Mouse (Mus musculus): ENCODE measurements around the gene Nmur1. TPM values are rescaled to one million over a fixed set of nuclear protein-coding genes. Genes with fewer than 3 reads are reported as not detected.
A peak's percentile ranks its signal among the peaks of the same experiment; 100 is the strongest.

The Nmur1 gene
- polyA plus RNA-seq, 1 experiment, result 2.9 TPM

DNA sequence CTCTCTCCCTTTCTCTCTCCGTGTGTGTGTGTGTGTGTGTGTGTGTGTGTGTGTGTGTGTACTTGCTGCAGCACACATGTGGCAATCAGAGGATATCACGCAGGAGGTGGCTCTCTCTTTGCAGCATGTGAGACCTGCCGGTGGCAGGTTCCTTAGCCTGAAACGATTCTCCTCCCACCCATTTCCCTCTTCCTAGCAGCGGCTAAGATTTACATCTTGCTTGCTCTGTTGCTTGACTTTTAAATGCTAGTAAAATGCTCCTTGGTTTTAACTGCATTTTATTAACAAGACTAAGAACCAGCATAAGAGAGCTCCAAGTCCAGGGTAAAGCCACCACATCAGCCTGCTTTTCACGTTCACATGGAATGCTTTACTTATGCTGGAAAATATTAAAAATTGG, 47.4 kb downstream of the Nmur1 start:
- 27% methylated on average over 6 of the region's 6 CpGs for WGBS

GRCm38 (mm10) chr1:86376354-86376753, 49.7 kb downstream of the Nmur1 start:
- no peak for DNase-seq
- WGBS, result 72% methylated on average over 5 of the region's 5 CpGs
- no peak for TF ChIP-seq CTCF (IDR thresholded peaks at IDR 0.05; ENCODE audit: insufficient read depth, low read length)
- no peak for TF ChIP-seq POLR2A (IDR thresholded peaks at IDR 0.05; ENCODE audit: borderline replicate concordance, extremely low read depth, low read depth, low read length)

More for the DNA sequence above, 47.4 kb downstream of the Nmur1 start:
- no peak overlapping the region for H3K4me3 ChIP-seq (replicated peaks; ENCODE audit: extremely low read depth, low read depth, low read length)
- peaks cover 2% of the 10 kb centered on the region; the same call in 1 of the 2 replicates for H3K4me1 ChIP-seq (ENCODE audit: control insufficient read depth, insufficient read depth, low read length)
- no peak for DNase-seq
- TF ChIP-seq POLR2A (IDR thresholded peaks at IDR 0.05; ENCODE audit: borderline replicate concordance, extremely low read depth, low read depth, low read length) (no peak), CTCF (IDR thresholded peaks at IDR 0.05; ENCODE audit: insufficient read depth, low read length) (no peak)

DNA sequence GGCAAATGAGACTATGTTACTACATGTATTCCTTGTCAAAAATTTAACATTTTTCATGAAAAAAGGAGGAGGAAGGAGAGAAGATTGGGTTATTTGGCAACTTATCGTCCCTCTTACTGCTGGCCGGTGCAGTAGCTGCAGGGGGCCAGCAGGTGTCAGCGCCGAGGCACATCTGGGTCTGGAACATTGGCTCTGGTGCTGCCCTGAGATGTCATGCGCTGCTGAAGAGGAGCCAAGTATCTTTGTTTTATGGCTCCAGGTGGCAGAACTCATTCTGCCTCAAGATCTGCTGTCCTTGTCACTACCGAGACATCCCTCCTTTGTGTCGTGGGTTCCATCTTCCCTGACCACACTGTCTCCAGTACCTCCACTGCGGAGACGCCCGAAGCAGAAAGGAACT, 54.0 kb downstream of the Nmur1 start:
- Histone ChIP-seq H3K4me1 (ENCODE audit: control insufficient read depth, insufficient read depth, low read length) (no peaks in the 10 kb centered on the region), H3K4me3 (replicated peaks; ENCODE audit: extremely low read depth, low read depth, low read length) (no peak overlapping the region)
- TF ChIP-seq POLR2A (IDR thresholded peaks at IDR 0.05; ENCODE audit: borderline replicate concordance, extremely low read depth, low read depth, low read length) (no peak), CTCF (IDR thresholded peaks at IDR 0.05; ENCODE audit: insufficient read depth, low read length) (peak; percentile 86)
- peak; percentile 39 for DNase-seq
- 40% methylated on average over 10 of the region's 10 CpGs for WGBS

More at GRCm38 (mm10) chr1:86376354-86376753, 49.7 kb downstream of the Nmur1 start:
- Histone ChIP-seq H3K4me1 (ENCODE audit: control insufficient read depth, insufficient read depth, low read length) (peaks cover 2% of the 10 kb centered on the region; the same call in 1 of the 2 replicates), H3K4me3 (replicated peaks; ENCODE audit: extremely low read depth, low read depth, low read length) (no peak overlapping the region)

GRCm38 (mm10) chr1:86368086-86368485, 57.9 kb downstream of the Nmur1 start:
- Histone ChIP-seq H3K4me3 (replicated peaks; ENCODE audit: extremely low read depth, low read depth, low read length) (no peak overlapping the region), H3K4me1 (ENCODE audit: control insufficient read depth, insufficient read depth, low read length) (no peaks in the 10 kb centered on the region)
- TF ChIP-seq CTCF (IDR thresholded peaks at IDR 0.05; ENCODE audit: insufficient read depth, low read length) (no peak), POLR2A (IDR thresholded peaks at IDR 0.05; ENCODE audit: borderline replicate concordance, extremely low read depth, low read depth, low read length) (no peak)
- 72% methylated on average over 4 of the region's 4 CpGs for WGBS
- no peak for DNase-seq

DNA sequence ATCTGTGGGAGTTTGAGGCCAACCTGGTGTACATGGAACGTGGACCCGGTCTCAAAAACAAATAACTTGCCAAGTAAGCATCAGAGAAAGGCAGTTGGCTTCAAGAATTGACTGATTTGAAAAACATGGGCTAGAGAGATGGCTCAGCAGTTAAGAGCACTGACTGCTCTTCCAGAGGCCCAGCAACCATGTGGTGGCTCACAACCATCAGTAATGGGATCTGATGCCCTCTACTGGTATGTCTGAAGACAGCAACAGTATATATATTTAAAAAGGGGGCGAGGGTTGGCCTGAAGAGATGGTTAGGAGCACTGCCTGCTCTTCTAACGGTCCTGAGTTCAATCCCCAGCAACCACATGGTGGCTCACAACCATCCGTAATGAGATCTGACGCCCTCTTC, 62.4 kb downstream of the Nmur1 start:
- TF ChIP-seq POLR2A (IDR thresholded peaks at IDR 0.05; ENCODE audit: borderline replicate concordance, extremely low read depth, low read depth, low read length), result no peak
- 0 out of 2 replicates have a peak, but pooled peaks have one; percentile 16 for TF ChIP-seq CTCF (IDR thresholded peaks at IDR 0.05; ENCODE audit: insufficient read depth, low read length)
- no peak overlapping the region for H3K4me3 ChIP-seq (replicated peaks; ENCODE audit: extremely low read depth, low read depth, low read length)
- WGBS, result 23% methylated on average over 6 of the region's 6 CpGs
- no peak for DNase-seq
- peaks cover 3% of the 10 kb centered on the region; the same call in 1 of the 2 replicates for H3K4me1 ChIP-seq (ENCODE audit: control insufficient read depth, insufficient read depth, low read length)

GRCm38 (mm10) chr1:86361852-86362615, 64.0 kb downstream of the Nmur1 start:
- no peak overlapping the region for H3K4me3 ChIP-seq (replicated peaks; ENCODE audit: extremely low read depth, low read depth, low read length)
- peaks cover 7% of the 10 kb centered on the region for H3K4me1 ChIP-seq (ENCODE audit: control insufficient read depth, insufficient read depth, low read length)
- DNase-seq, result no peak
- WGBS, result 70% methylated on average over 4 of the region's 4 CpGs
- TF ChIP-seq POLR2A (IDR thresholded peaks at IDR 0.05; ENCODE audit: borderline replicate concordance, extremely low read depth, low read depth, low read length) (no peak), CTCF (IDR thresholded peaks at IDR 0.05; ENCODE audit: insufficient read depth, low read length) (no peak)

DNA sequence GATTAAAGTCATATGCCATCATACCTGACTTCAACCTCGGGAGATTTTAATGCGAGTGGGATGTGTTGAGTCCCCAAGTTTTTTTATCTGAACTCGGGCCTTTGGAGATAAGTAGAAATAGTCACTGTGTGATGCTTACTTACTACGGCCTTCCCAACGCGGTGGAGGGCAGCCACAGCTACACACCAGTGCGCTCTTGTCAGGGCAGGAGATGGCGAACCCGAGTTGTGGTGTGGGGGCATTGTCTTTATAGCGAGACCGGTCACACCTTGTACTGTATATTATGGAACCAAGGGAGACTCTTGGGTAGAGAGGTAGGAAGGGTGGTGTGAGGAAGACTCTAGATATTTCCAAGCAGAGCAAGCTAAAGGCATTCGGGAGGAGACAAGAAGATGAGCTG, 65.6 kb downstream of the Nmur1 start:
- TF ChIP-seq CTCF (IDR thresholded peaks at IDR 0.05; ENCODE audit: insufficient read depth, low read length) (no peak), POLR2A (IDR thresholded peaks at IDR 0.05; ENCODE audit: borderline replicate concordance, extremely low read depth, low read depth, low read length) (no peak)
- Histone ChIP-seq H3K4me3 (replicated peaks; ENCODE audit: extremely low read depth, low read depth, low read length) (peak overlapping the region; percentile 15), H3K4me1 (ENCODE audit: control insufficient read depth, insufficient read depth, low read length) (peaks cover 7% of the 10 kb centered on the region)
- WGBS, result 15% methylated on average over 12 of the region's 12 CpGs
- no peak for DNase-seq

DNA sequence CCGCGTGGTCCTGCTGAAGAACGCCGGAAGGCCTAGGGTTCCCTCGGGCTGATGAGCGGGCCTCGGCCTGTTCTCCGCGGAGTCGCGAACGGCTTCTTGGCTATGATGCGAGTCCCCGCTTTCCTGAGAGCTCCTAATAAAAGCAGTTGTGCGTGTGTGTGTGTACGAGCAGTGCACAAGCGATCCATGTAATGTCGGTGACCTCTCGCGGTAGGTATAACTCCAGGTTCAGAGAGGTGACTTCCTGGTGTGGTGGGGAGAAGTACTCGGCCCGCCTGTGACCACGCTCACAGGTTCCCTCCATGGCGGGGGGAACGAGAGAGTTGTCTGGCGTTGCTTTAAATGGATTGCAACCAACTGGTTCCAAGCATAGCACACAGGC, 66.2 kb downstream of the Nmur1 start:
- no peak for TF ChIP-seq POLR2A (IDR thresholded peaks at IDR 0.05; ENCODE audit: borderline replicate concordance, extremely low read depth, low read depth, low read length)
- TF ChIP-seq CTCF (IDR thresholded peaks at IDR 0.05; ENCODE audit: insufficient read depth, low read length), result no peak
- no peak for DNase-seq
- WGBS, result under 1% methylated on average over 26 of the region's 26 CpGs
- Histone ChIP-seq H3K4me1 (ENCODE audit: control insufficient read depth, insufficient read depth, low read length) (peaks cover 7% of the 10 kb centered on the region), H3K4me3 (replicated peaks; ENCODE audit: extremely low read depth, low read depth, low read length) (peak overlapping the region; percentile 65)

DNA sequence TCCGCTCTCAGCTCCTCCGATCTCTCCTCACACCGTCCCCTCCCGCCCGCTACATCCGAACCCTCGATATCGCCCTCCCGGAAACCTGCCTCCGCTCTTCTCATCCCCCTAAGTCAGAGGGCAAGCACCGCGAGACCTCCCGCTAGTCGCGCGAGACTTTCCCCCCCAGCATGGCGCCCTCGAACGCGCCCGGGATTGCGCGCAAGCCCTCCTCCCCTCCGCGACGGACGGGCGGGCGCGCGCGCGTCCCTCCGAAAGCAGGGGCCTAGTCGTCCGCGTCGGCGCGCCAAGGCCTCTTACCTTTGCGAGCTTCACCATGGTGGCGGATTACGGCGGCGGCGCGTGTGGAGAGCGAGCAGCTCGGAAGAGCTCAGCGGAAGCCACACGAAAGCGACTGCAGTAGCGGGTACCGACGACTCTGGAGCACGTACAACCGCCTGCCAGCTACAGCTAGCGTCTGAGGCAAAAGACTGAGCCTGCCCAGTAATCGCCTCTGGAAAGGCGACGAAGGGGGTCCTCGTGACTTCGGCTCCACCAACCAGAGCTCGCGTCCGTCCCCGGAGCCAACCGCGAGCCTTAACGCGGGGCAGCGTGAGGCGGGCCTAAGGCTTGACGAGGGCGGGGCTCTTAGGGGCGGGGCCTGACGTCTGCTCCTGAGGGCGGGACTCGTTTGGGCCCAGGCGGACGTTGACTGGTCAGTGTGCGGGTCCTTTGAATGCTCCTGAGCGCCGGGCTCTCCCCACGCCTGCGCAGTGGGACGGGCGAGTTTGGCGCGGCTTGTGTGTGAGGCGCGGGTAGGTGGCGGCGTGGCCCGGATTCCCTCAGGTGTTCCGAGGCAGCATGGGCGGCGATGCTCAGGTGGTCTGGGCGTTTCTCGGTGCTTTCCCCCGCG, 66.9 kb downstream of the Nmur1 start, which contains the start of gene Ncl:
Gene Ncl, minus strand, starts transcription at position 495 of the 892 bp plus-strand sequence.
- Histone ChIP-seq H3K4me3 (replicated peaks; ENCODE audit: extremely low read depth, low read depth, low read length) (peak within 1 kb of the TSS; percentile 99), H3K4me1 (ENCODE audit: control insufficient read depth, insufficient read depth, low read length) (peaks cover 7% of the 10 kb centered on the region)
- TF ChIP-seq CTCF (IDR thresholded peaks at IDR 0.05; ENCODE audit: insufficient read depth, low read length), result no peak
- peak; percentile 100 for TF ChIP-seq POLR2A (IDR thresholded peaks at IDR 0.05; ENCODE audit: borderline replicate concordance, extremely low read depth, low read depth, low read length)
- under 1% methylated on average over 102 of the region's 102 CpGs for whole genome bisulfite sequencing
- peak; percentile 93 for DNase-seq
